Mouse (Mus musculus): Measurements from ENCODE around the gene Mpig6b. TPM values are rescaled to one million over a fixed set of nuclear protein-coding genes. Genes with fewer than 3 reads are reported as not detected.

Gene Mpig6b
- total RNA-seq, 2 experiments from 2014 or later = not detected

Other genes with a start within 250 kb of the Mpig6b start
- gene Stk19, start 229.2 kb downstream of the Mpig6b start, total RNA-seq (2023) = 10 to 100 TPM; 57.0 to 64.6 TPM
- 10 to 100 TPM; 74.3 to 76.9 TPM for gene Dxo, start 229.2 kb downstream of the Mpig6b start, total RNA-seq (2023)
- gene Skiv2l, start 216.0 kb downstream of the Mpig6b start, total RNA-seq (2023) = 100 to 1,000 TPM; 102 to 116 TPM
- gene Nelfe, start 215.8 kb downstream of the Mpig6b start, total RNA-seq (2023) = 10 to 100 TPM; 29.5 to 31.1 TPM
- gene Cfb, start 203.7 kb downstream of the Mpig6b start, total RNA-seq (2023) = under 1 TPM in 1 of 2 experiments, not detected in 1; 0.38 TPM
- gene Zbtb12, start 186.7 kb downstream of the Mpig6b start, total RNA-seq (2023) = 1 to 10 TPM; 4.7 to 5.7 TPM
- gene Gm20547, start 184.1 kb downstream of the Mpig6b start, total RNA-seq (2023) = not detected
- 1 to 10 TPM in 1 of 2 experiments, under 1 TPM in 1; 0.35 to 2.6 TPM for gene C2, start 167.9 kb downstream of the Mpig6b start, total RNA-seq (2023)
- gene Ehmt2, start 167.7 kb downstream of the Mpig6b start, total RNA-seq (2023) = 100 to 1,000 TPM; 127 to 138 TPM
- not detected for gene Slc44a4, start 151.7 kb downstream of the Mpig6b start, total RNA-seq (2023)
- 10 to 100 TPM; 43.5 to 54.2 TPM for gene Neu1, start 134.9 kb downstream of the Mpig6b start, total RNA-seq (2023)
- gene Hspa1b, start 106.9 kb downstream of the Mpig6b start, total RNA-seq (2023) = 10 to 100 TPM; 10.4 to 11.9 TPM
- gene Gm20481, start 96.3 kb downstream of the Mpig6b start, total RNA-seq (2023) = not detected
- gene Hspa1a, start 94.0 kb downstream of the Mpig6b start, total RNA-seq (2023) = 1 to 10 TPM; 3.2 to 3.6 TPM
- gene Hspa1l, start 93.5 kb downstream of the Mpig6b start, total RNA-seq (2023) = not detected
- 10 to 100 TPM; 31.7 to 37.8 TPM for gene Lsm2, start 84.3 kb downstream of the Mpig6b start, total RNA-seq (2023)
- 100 to 1,000 TPM; 113 to 115 TPM for gene Vars, start 65.2 kb downstream of the Mpig6b start, total RNA-seq (2023)
- under 1 TPM; 0.47 to 0.52 TPM for gene Vwa7, start 49.6 kb downstream of the Mpig6b start, total RNA-seq (2023)
- 1 to 10 TPM in 1 of 2 experiments, not detected in 1; 2.3 TPM for gene Sapcd1, start 38.2 kb downstream of the Mpig6b start, total RNA-seq (2023)
- gene Msh5, start 19.4 kb downstream of the Mpig6b start, total RNA-seq (2023) = 1 to 10 TPM; 2.0 to 3.3 TPM
- 100 to 1,000 TPM; 161 to 180 TPM for gene Clic1, start 16.2 kb downstream of the Mpig6b start, total RNA-seq (2023)
- 1 to 10 TPM in 1 of 2 experiments, under 1 TPM in 1; 0.86 to 4.1 TPM for gene Ddah2, start 7.1 kb downstream of the Mpig6b start, total RNA-seq (2023)
- not detected for gene Ly6g6c, start 796 bp downstream of the Mpig6b start, total RNA-seq (2023)
- gene Ly6g6e, start 10.7 kb upstream of the Mpig6b start, total RNA-seq (2023) = not detected
- gene Ly6g6d, start 11.9 kb upstream of the Mpig6b start, total RNA-seq (2023) = not detected
- not detected for gene Ly6g6f, start 19.4 kb upstream of the Mpig6b start, total RNA-seq (2023)
- 10 to 100 TPM; 73.4 to 81.3 TPM for gene Abhd16a, start 23.1 kb upstream of the Mpig6b start, total RNA-seq (2023)
- gene Ly6g5c, start 42.1 kb upstream of the Mpig6b start, total RNA-seq (2023) = not detected
- 1 to 10 TPM; 2.7 to 5.4 TPM for gene Ly6g5b, start 49.2 kb upstream of the Mpig6b start, total RNA-seq (2023)
- 10 to 100 TPM; 33.5 to 34.9 TPM for gene Gpank1, start 55.3 kb upstream of the Mpig6b start, total RNA-seq (2023)
- gene Csnk2b, start 55.9 kb upstream of the Mpig6b start, total RNA-seq (2023) = 100 to 1,000 TPM; 152 to 162 TPM
- 10 to 100 TPM; 26.0 to 26.8 TPM for gene D17H6S53E, start 60.2 kb upstream of the Mpig6b start, total RNA-seq (2023)
- 1 to 10 TPM in 1 of 2 experiments, under 1 TPM in 1; 0.55 to 1.7 TPM for gene Apom, start 65.9 kb upstream of the Mpig6b start, total RNA-seq (2023)
- gene Bag6, start 69.0 kb upstream of the Mpig6b start, total RNA-seq (2023) = 100 to 1,000 TPM; 403 to 408 TPM
- 100 to 1,000 TPM; 299 to 313 TPM for gene Prrc2a, start 98.7 kb upstream of the Mpig6b start, total RNA-seq (2023)
- gene Aif1, start 109.9 kb upstream of the Mpig6b start, total RNA-seq (2023) = 1 to 10 TPM; 1.2 to 2.0 TPM
- gene Lst1, start 122.3 kb upstream of the Mpig6b start, total RNA-seq (2023) = 1 to 10 TPM; 4.5 to 8.7 TPM
- gene Ltb, start 128.3 kb upstream of the Mpig6b start, total RNA-seq (2023) = 100 to 1,000 TPM; 598 to 633 TPM
- gene Tnf, start 135.8 kb upstream of the Mpig6b start, total RNA-seq (2023) = 10 to 100 TPM; 17.7 to 18.6 TPM
- 10 to 100 TPM; 14.1 to 17.3 TPM for gene Lta, start 139.2 kb upstream of the Mpig6b start, total RNA-seq (2023)
- gene Gm16181, start 154.7 kb upstream of the Mpig6b start, total RNA-seq (2023) = not detected
- gene Atp6v1g2, start 167.5 kb upstream of the Mpig6b start, total RNA-seq (2023) = 1 to 10 TPM; 2.8 to 3.1 TPM
- 10 to 100 TPM; 15.8 to 16.0 TPM for gene Nfkbil1, start 169.6 kb upstream of the Mpig6b start, total RNA-seq (2023)
- 100 to 1,000 TPM; 432 to 439 TPM for gene Ddx39b, start 175.6 kb upstream of the Mpig6b start, total RNA-seq (2023)
- gene H2-D1, start 196.5 kb upstream of the Mpig6b start, total RNA-seq (2023) = 1,000 to 10,000 TPM; 2,662 to 2,726 TPM